Mouse (Mus musculus) MN1 (cell line): ENCODE measurements around the gene Sbk3.
"Not testable (repeated sequence)": the region's sequence is repeated elsewhere in the genome, so short reads cannot be mapped to it uniquely, and the experiment has no call there.

ENCODE experiments used
- DNase-seq: peaks from one replicate; pipeline ENCODE4 v3.0.0-alpha.2; 2016; ENCODE audit warnings: low spot score

Gene Sbk3

DNA sequence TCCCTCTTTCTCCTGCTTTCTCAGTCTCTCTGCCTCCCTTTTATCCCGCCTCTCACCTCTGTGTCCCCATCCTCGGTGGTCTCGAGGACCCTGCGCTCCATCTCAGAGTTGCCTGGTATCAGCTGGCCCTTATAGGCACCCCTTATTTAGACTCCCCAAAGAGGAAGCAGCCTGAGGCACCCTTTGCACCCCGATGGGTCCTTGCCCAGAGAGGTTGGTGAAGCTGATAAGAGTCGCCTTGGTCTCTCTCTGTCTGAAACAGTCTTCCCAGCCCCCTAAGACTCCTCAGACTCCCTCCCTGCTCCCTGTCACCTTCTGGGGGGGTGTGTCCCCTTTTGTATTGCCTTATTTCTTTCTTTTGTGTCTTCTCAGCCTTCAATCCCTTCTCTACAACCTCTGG is at the start of gene Sbk3:
Gene Sbk3 (minus strand): TSS at position 101 of the 400 bp plus-strand sequence.
- no peak for DNase-seq

DNA sequence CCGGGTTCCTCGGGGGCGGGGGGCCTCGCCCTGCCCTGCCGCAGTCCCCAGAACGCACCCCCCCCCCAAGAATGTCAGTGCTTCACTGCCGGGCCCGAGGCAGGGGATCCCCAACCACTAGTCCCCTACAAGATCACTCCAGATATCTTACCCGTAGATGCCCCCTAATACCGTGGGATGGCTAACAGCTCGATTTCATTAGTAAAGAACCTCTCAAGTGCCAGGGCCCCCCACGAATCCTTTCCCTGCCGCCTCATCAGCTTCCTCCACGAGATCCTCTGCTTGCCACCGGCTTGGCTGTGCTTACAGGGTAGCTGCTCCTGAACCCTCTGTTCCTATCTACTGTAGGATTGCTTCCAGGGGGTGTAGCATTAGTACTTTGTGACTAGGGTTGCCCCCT is 49.7 kb upstream of the Sbk3 start:
- DNase-seq, result no peak

DNA sequence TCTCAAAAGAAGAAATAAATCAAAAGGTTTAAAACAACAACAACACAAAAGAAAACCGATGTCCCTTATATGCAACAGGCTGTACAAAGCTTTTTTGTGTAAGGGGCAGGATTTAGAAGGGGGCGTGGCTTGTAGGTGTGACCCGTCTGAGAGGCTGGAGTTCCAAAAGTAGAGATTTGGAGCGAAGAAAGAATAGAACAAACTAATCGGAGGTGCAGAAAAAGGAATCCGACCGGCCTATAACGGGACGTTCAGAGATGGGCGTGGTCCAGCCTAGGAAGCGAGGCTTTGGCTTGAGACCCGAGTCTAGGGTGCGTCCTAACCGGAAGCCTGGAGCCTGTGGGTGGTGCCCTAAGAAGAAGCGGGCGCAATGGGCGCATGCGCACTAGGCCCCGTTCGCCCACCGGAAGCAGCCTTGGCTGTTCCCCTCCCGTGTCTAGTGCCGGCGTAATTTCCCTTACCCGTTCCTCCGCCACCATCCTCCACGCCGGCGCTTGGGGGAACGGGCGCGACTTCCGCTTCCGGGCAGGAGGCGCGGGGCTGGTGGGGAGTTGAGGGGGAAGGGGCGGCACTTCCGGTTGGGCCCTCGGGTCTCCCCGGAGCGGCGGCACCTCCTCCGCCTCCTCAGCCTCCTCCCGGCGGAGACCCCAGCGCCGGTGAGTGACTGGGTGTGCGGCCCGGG is 49.2 kb upstream of the Sbk3 start, which contains the start of the genes Zfp865 and Ccdc106:
Gene Zfp865 (plus strand): TSS at position 377 of the 682 bp plus-strand sequence.
Gene Ccdc106 (plus strand): TSS at position 554 of the 682 bp plus-strand sequence.
- peak; percentile 97 for DNase-seq

DNA sequence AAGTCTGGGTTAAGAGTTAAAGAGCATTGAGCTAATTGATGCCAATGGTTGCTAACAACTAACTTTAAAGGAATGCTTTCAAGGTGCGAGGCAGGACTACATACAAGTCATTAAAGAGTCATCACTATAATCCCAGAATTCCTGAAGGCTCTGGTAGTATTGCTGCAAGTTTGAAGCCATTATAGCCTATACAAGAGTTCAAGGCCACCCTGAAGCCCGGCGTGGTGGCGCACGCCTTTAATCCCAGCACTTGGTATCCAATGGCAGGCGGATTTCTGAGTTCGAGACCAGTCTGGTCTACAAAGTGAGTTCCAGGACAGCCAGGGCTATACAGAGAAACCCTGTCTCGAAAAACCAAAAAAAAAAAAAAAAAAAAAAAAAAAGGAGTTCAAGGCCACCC is 48.6 kb upstream of the Sbk3 start:
- DNase-seq, result not testable (repeated sequence)

DNA sequence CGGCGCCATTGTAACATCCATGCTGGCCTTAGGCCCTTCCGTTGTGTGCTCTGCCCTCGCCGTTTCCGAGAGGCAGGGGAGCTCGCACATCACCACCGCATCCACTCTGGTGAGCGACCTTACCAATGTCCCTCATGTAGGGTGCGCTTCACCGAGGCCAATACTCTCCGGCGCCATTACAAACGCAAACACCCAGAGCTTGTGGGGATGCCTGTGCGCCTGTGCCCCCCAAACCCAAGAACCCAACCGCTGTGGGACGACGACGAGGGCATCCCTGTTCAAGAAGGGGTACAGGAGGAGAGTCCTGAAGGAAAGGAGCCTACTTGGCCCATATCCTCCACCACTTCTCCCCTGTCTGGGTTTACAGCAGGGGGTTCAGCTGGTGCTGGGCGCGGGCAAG is 47.0 kb upstream of the Sbk3 start:
- DNase-seq, result no peak

DNA sequence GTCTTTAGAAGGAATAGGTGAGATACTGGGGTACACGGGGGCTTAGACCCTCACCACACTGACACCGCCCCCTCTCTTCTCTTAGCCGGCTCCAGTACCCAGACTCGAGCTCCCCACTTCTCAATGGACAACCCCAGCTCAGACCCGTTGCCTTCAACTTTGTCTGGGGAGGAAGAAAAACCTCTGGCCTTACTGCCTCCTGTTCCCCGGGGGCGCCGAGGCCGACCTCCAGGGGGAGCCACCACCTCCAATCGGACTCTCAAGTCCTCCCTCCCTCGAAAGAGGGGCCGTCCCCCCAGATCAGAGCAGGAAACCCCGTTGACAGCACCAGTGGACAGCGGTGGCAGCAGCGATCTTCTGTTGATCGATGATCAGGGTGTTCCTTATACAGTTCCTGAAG is 46.4 kb upstream of the Sbk3 start:
- DNase-seq, result no peak

DNA sequence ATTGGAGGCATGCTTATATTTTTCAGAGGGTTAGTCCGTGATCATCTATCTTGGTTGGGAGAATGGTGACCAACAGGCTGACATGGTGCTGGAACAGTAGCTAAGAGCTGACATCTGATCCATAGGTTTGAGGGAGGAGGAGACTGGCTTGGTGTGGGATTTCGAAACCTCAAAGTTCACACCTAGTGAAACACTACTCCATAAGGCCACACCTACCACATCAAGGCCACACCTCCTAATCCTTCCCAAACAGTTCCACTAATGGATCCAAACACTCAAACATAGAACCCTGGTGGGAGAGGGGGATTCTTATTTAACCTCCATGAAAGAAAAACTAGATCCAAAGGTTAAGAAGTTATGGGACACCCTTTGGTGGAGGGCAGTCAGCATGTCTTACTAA is 46.0 kb upstream of the Sbk3 start:
- no peak for DNase-seq

DNA sequence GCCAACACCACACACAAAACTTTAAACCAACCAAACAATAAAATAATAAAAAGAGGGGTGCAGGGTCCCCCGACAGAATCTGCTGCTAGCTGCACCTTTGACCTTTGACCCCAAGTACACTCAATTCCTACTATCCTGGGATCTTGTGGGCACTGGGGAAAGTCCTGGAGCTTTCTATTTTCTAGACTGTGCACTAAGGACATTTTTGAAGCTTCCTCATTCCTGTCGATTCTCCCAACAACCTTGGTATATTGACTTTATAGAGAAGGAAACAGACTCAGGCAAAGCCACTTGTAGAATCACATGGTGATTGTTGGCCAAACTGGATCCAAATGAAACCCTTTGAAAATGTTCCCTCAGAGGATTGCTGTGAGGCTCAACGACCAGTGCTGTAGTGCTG is 45.1 kb upstream of the Sbk3 start:
- no peak for DNase-seq

DNA sequence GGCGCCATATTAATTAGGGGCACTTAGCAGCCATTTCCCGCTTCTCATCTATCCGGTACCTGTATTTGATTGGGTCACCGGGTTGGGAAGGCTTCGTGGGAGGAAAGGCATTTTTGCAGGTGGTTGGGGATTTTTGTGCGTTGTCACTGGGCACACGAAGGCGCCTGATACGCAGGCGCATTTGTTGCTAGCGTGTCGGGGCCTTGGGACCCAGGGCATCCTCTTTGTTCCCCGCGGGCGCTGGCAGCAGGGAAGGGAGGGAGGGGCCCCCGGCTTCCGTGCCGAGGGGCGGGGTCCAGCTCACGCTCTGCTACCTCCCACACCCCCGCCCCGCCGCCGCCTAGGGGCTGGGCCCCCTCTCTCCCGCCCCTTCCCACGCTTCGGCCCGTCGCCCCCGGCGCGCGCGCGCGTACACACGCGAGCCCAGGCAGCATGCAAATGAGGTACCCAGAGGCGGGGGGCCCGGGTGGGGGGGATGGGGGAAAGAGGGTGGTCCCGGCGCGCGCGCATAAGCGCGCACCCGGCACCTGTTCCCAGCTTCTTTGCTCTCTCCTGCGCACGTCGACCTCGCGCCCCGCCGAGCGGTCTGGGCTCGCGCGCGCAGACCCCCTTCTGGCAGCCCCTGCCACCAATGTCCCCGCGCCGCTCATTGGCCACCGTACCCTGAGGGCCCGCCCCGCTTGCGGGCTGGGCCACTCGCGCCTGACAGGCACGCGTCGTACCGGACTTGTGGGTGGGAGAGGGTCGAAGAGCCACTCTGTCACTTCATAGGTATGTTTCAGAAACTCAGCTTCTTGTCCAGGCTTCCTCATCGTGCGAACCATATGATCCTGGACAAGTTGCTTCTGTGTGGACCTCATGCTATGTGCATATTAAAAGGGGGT is 44.4 kb upstream of the Sbk3 start, which contains the start of gene Gm44973:
Gene Gm44973 (plus strand): TSS at position 379 of the 884 bp plus-strand sequence.
- peak; percentile 91 for DNase-seq

DNA sequence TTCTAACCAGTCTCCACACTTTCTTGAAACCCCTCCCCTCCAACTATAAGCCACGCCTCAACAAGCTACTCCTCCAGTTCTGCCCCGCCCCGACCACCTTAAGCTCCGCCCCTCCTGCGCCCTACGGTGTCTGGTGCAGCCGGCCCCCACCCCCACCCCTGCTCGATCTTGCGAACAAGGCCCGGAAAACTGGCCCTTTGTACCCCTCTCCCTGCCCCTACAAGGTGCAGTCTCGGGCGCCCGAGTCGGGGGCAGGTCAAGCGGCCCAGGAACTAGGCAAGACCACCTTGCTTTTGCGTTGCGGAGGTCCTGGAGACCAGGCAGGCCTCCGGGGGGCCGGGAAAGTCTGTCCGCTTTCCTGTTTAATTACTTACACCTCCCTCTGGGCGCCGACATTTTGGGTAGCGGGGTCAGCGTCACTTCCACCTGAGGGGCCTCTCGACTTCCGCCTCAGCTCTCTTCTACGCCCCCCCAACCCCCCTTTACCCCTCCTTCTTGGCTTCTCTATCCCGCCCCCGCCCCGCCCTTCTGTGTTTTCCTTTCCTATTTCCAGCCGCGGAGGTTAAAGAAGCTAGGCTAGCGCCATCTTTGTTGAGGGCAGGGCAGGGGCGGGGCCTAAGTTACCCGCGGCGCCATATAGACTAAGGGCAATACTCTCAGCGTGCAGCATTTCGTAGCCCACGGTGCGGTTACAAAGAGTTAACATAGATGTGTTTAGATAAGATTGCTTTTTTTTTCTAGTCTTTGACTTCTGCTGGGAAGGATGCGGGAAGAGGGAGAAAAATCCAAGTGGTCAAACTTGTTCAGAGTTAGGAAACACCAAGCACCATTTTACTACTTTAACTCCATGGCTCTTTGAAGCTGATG is 43.5 kb upstream of the Sbk3 start, which contains the start of the genes Zfp524 and Fiz1:
Gene Zfp524 (plus strand): TSS at position 165 of the 867 bp plus-strand sequence.
Gene Fiz1 (minus strand): TSS at position 447 of the 867 bp plus-strand sequence.
- DNase-seq, result peak; percentile 95

DNA sequence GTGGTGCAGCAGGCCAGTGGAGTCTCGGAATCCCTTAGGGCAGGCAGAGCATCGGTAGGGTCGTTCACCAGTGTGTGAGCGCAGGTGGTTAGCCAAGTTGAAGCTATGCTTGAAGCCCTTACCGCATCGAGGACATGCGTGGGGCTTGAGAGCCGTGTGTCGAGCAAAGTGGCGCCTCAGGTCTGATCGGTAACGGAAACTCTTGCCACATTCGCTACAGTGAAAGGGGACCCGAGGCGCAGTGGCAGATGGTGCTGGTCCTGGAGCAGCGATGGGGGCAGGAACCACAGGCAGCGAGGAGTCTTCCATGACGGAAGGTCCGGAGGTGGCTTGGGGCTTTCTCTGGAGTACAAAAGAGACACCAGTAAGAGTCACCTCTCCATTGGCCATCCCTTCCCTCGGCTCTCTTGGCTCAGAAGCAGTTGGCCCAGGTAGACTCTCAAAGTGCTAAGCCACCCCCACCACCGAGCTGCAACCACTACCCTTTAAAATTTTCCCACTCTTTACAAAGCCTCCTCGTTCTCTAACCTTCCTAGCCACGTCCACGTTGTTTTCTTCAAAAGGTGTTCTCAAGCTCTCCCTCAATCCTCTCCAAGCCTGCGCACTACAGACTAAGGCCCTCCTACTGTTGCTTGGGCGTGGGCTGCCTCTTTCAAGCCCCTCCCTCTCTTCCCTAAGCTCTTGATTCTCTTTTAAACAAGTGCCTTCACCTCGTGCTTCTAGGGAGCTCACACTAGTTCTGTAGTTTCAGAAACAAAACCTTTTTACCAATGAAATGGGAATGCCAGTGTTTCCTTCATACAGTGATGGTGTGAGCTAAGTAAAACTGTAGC is 41.9 kb upstream of the Sbk3 start:
- no peak for DNase-seq

DNA sequence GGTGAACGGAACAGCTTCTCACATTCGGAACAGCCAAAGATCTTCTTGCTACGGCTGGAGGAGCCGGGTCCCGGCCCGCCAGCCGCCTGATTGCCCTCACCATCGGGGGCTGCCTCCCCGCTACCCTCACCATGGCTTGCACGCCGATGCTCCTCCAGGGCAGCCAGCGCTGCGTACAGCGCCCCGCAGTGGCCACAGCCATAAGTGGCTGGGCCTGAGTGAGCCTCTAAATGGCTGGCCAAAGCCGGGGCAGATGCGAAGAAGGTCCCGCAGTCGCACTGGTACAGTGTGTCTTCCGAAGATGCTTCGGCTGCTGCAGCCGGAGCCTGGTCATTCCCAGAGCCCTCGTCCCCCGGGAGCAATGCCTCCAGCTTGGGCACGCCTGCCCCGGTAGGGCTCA is 37.3 kb upstream of the Sbk3 start:
- no peak for DNase-seq

DNA sequence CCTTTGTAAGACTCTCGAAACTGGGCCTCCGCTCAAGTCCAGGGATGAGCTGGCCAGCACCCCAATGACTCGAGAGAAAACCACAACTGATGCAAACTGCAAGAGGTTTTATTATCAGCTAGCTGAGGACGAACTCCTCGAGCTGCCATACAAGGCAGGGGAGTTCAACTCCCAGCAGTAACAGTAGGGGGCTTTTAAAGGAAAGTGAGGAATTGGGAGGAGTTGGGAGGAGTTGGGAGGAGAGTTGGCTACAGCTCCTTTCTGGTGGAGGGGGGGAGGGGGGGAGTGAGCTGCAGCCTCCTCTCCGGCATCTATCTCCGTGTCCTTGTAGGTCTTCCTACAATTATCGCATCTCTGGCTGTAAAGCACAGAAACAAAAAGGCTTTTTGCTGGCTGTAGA is 31.9 kb upstream of the Sbk3 start:
- DNase-seq, result not testable (repeated sequence)

DNA sequence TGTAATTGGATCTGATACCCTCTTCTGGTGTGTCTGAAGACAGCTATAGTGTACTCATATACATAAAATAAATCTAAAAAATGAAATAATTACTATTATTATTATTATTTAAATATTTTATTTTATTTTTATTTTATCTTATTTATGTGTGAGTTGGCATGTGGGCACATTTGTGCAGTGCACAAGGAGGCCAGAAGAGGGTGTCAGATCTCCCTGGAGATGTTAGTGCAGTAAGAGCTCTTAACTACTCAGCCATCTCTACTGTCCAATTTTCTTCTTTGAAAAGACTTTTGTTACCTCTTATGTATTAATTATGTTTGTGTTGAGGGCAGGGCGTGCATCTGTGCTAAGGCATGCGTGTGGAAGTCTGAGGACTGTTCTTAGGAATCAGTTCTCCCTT is 28.9 kb upstream of the Sbk3 start:
- no peak for DNase-seq

DNA sequence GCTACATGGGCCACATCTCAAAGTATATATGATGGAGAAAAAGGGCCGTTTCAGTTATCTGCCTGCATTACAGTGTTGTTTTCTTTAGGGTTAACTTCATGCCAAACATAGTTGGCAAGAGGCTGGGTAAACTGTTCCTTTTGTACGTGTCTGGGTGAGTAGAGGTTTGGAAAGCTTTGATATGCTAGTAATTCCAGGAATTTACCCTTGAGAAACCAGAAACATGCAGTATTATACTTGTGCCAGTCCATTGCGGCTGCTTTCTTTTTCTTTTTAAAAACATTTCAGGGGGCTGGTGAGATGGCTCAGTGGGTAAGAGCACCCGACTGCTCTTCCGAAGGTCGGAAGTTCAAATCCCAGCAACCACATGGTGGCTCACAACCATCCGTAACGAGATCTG is 26.0 kb upstream of the Sbk3 start:
- no peak for DNase-seq

DNA sequence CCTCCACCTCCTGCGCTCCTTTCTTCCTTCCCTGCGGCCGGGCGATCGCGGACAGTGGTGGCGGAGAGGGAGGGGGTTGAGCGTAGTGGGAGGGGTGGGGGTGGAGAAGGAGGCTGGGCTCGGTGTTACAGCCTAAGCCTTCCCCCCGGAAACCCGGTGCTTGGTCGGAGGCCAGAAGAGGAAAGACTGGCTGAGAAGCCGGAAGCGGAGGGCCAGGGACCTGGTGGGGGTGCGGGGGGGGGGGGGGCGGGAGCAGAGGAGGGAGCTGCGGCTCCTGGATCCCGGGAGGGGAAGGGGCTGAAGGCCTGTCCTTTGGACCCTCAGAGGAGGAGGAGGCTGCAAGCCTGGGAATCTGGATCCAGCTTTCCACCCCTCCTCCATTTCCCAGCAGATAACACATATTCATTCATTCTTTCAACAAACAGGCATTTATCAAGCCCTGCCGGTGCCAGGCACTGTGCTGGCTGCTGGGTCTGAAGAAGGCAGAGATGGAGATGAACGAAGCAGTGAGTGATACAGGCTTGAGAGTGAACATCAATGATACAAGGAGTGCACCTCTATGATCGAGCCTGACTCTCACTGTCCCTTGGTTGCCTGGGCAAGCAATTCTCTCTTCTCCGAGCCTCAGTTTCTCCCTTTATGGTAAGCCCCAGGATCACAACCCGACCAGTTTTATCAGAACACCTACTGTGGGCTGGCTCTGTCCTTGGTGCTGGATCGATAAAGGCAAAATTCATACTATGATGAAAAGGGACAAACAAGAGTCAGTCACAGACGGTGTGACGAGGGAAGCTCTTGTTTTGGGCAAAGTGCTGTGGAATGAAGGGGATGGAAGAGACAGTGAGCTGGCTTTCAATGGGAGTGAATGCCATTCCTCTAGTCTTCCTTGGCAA is 25.3 kb upstream of the Sbk3 start, which contains the start of gene Zfp579:
Gene Zfp579 (minus strand): TSS at position 156 of the 893 bp plus-strand sequence.
- DNase-seq, result peak; percentile 89

DNA sequence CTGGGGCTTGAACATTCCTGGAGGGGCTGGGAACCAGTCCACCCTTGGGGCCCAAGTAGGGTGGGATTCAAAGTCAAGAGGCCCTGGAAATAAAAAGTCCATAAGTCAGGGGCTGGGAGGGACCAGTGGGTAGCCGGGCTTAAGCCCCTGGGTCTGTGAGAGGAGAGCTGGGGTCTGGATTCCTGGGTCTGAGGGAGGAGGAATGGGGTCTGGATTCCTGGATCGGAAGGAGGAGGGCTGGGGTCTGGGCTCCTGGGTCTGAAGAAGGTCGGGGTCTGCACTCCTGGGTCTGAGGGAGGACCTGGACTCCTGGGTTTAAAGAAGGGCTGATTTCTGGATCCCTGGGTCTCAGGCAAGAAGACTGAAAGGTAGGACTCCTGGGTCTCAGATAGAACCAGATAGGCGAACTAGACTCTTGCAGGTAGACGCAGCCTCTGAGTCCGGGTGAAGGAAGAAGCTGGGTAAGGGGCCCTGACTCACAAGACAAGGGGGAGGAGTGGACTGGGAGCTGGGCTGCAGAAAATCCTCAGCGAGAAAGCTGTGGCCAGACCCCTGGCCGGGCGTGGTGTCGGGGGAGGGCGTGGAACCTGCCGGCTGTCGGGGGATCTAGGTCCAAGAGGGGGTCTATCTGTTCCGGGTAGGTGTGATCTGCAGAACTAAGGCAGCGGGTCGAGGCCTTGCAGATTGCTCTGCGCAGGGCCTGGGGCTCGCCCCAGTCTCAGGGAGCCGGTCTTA is 24.5 kb upstream of the Sbk3 start:
- DNase-seq, result no peak

DNA sequence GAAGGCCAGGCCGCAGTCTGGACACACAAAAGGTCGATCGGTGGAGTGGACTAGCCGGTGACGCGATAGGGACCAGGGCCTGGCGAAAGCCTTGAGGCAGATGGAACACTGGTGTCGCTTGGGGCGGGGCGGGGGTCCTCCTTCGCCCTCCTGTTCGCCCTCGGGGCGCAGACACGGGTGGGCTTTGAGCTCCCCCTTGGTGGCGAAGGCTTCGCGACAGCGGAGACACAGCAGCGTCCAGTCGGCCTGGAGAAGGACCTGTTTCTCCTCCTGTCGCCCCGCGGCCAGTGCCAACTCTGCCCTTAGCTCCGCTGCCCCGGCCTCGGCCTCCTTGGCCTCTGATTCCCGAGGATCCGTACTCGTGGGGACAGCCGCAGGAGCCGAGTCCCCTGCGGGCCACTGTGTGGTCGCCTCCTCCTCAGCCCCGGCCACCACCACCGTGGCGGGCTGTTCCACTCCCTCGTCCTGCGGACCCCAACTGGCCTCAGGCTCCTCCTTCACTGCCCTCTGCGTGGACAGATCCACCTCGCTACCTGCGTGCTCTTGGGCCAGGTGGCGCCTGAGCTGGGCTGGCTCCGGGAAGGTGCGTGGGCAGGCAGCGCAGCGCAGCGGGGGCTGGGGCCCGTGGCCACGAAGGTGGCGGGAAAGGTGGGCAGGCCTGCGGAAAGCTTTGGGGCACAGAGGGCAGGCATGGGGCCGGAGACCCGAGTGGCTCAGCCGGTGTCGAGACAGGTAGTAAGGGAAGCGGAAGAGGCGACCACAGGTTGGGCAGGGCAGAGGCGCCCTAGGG is 23.2 kb upstream of the Sbk3 start:
- no peak for DNase-seq
